Mouse (Mus musculus): ENCODE results near the gene Grm8. TPM values are rescaled to one million over a fixed set of nuclear protein-coding genes. Genes with fewer than 3 reads are reported as not detected.

Grm8 gene
- polyA plus RNA-seq, 1 experiment, result 0.28 TPM

GRCm38 (mm10) chr6:27809996-27810395 lies 325.0 kb downstream of the Grm8 start:
- Histone ChIP-seq H3K4me3 (ENCODE audit: insufficient read depth, low read length) (no peak overlapping the region), H3K4me1 (ENCODE audit: control insufficient read depth, insufficient read depth, low read length) (no peaks in the 10 kb centered on the region), H3K27ac (ENCODE audit: insufficient read depth, low read length) (no peak overlapping the region)
- TF ChIP-seq POLR2A (IDR thresholded peaks at IDR 0.05; ENCODE audit: low read depth, low read length), result no peak
- TF ChIP-seq CTCF (IDR thresholded peaks at IDR 0.05; ENCODE audit: borderline replicate concordance, insufficient read depth, low read length), result no peak

GRCm38 (mm10) chr6:27806741-27807140 lies 328.2 kb downstream of the Grm8 start:
- H3K4me3 ChIP-seq (ENCODE audit: insufficient read depth, low read length), result no peak overlapping the region
- H3K27ac ChIP-seq (ENCODE audit: insufficient read depth, low read length), result no peak overlapping the region
- no peaks in the 10 kb centered on the region for H3K4me1 ChIP-seq (ENCODE audit: control insufficient read depth, insufficient read depth, low read length)
- TF ChIP-seq POLR2A (IDR thresholded peaks at IDR 0.05; ENCODE audit: low read depth, low read length), result no peak
- TF ChIP-seq CTCF (IDR thresholded peaks at IDR 0.05; ENCODE audit: borderline replicate concordance, insufficient read depth, low read length), result no peak

- no peak overlapping the region for H3K4me3 ChIP-seq (ENCODE audit: insufficient read depth, low read length)
- no peaks in the 10 kb centered on the region for H3K4me1 ChIP-seq (ENCODE audit: control insufficient read depth, insufficient read depth, low read length)
- no peak for TF ChIP-seq CTCF (IDR thresholded peaks at IDR 0.05; ENCODE audit: borderline replicate concordance, insufficient read depth, low read length)
- TF ChIP-seq POLR2A (IDR thresholded peaks at IDR 0.05; ENCODE audit: low read depth, low read length), result no peak
- H3K27ac ChIP-seq (ENCODE audit: insufficient read depth, low read length), result no peak overlapping the region
Observed at GRCm38 (mm10) chr6:27800881-27801572, 334.0 kb downstream of the Grm8 start.

- Histone ChIP-seq H3K27ac (ENCODE audit: insufficient read depth, low read length) (no peak overlapping the region), H3K4me3 (ENCODE audit: insufficient read depth, low read length) (no peak overlapping the region), H3K4me1 (ENCODE audit: control insufficient read depth, insufficient read depth, low read length) (no peaks in the 10 kb centered on the region)
- no peak for TF ChIP-seq CTCF (IDR thresholded peaks at IDR 0.05; ENCODE audit: borderline replicate concordance, insufficient read depth, low read length)
- TF ChIP-seq POLR2A (IDR thresholded peaks at IDR 0.05; ENCODE audit: low read depth, low read length), result no peak
Observed at GRCm38 (mm10) chr6:27798735-27799134, 336.2 kb downstream of the Grm8 start.

GRCm38 (mm10) chr6:27789566-27789965 lies 345.4 kb downstream of the Grm8 start:
- Histone ChIP-seq H3K27ac (ENCODE audit: insufficient read depth, low read length) (no peak overlapping the region), H3K4me3 (ENCODE audit: insufficient read depth, low read length) (no peak overlapping the region), H3K4me1 (ENCODE audit: control insufficient read depth, insufficient read depth, low read length) (no peaks in the 10 kb centered on the region)
- TF ChIP-seq CTCF (IDR thresholded peaks at IDR 0.05; ENCODE audit: borderline replicate concordance, insufficient read depth, low read length) (no peak), POLR2A (IDR thresholded peaks at IDR 0.05; ENCODE audit: low read depth, low read length) (no peak)

- Histone ChIP-seq H3K27ac (ENCODE audit: insufficient read depth, low read length) (no peak overlapping the region), H3K4me3 (ENCODE audit: insufficient read depth, low read length) (no peak overlapping the region), H3K4me1 (ENCODE audit: control insufficient read depth, insufficient read depth, low read length) (no peaks in the 10 kb centered on the region)
- TF ChIP-seq CTCF (IDR thresholded peaks at IDR 0.05; ENCODE audit: borderline replicate concordance, insufficient read depth, low read length), result no peak
- TF ChIP-seq POLR2A (IDR thresholded peaks at IDR 0.05; ENCODE audit: low read depth, low read length), result no peak
Observed at GRCm38 (mm10) chr6:27789151-27789550, 345.8 kb downstream of the Grm8 start.

- Histone ChIP-seq H3K27ac (ENCODE audit: insufficient read depth, low read length) (no peak overlapping the region), H3K4me3 (ENCODE audit: insufficient read depth, low read length) (no peak overlapping the region), H3K4me1 (ENCODE audit: control insufficient read depth, insufficient read depth, low read length) (no peaks in the 10 kb centered on the region)
- TF ChIP-seq POLR2A (IDR thresholded peaks at IDR 0.05; ENCODE audit: low read depth, low read length), result no peak
- no peak for TF ChIP-seq CTCF (IDR thresholded peaks at IDR 0.05; ENCODE audit: borderline replicate concordance, insufficient read depth, low read length)
Observed at GRCm38 (mm10) chr6:27782251-27782650, 352.7 kb downstream of the Grm8 start.

GRCm38 (mm10) chr6:27781371-27781770 lies 353.6 kb downstream of the Grm8 start:
- no peak for TF ChIP-seq CTCF (IDR thresholded peaks at IDR 0.05; ENCODE audit: borderline replicate concordance, insufficient read depth, low read length)
- TF ChIP-seq POLR2A (IDR thresholded peaks at IDR 0.05; ENCODE audit: low read depth, low read length), result no peak
- H3K27ac ChIP-seq (ENCODE audit: insufficient read depth, low read length), result no peak overlapping the region
- H3K4me1 ChIP-seq (ENCODE audit: control insufficient read depth, insufficient read depth, low read length), result no peaks in the 10 kb centered on the region
- H3K4me3 ChIP-seq (ENCODE audit: insufficient read depth, low read length), result no peak overlapping the region

GRCm38 (mm10) chr6:27775646-27776271 lies 359.2 kb downstream of the Grm8 start:
- Histone ChIP-seq H3K27ac (ENCODE audit: insufficient read depth, low read length) (no peak overlapping the region), H3K4me1 (ENCODE audit: control insufficient read depth, insufficient read depth, low read length) (no peaks in the 10 kb centered on the region), H3K4me3 (ENCODE audit: insufficient read depth, low read length) (no peak overlapping the region)
- TF ChIP-seq CTCF (IDR thresholded peaks at IDR 0.05; ENCODE audit: borderline replicate concordance, insufficient read depth, low read length), result no peak
- no peak for TF ChIP-seq POLR2A (IDR thresholded peaks at IDR 0.05; ENCODE audit: low read depth, low read length)

GRCm38 (mm10) chr6:27762061-27762460 lies 372.9 kb downstream of the Grm8 start:
- Histone ChIP-seq H3K27ac (ENCODE audit: insufficient read depth, low read length) (no peak overlapping the region), H3K4me1 (ENCODE audit: control insufficient read depth, insufficient read depth, low read length) (no peaks in the 10 kb centered on the region), H3K4me3 (ENCODE audit: insufficient read depth, low read length) (no peak overlapping the region)
- TF ChIP-seq POLR2A (IDR thresholded peaks at IDR 0.05; ENCODE audit: low read depth, low read length) (no peak), CTCF (IDR thresholded peaks at IDR 0.05; ENCODE audit: borderline replicate concordance, insufficient read depth, low read length) (no peak)

All from embryonic fibroblast, embryonic 13.5 days (primary cell).